Mouse (Mus musculus): ENCODE data around the gene Gpr160.
"Not testable (repeated sequence)": the region's sequence is repeated elsewhere in the genome, so short reads cannot be mapped to it uniquely, and the experiment has no call there.

The Gpr160 gene

DNA sequence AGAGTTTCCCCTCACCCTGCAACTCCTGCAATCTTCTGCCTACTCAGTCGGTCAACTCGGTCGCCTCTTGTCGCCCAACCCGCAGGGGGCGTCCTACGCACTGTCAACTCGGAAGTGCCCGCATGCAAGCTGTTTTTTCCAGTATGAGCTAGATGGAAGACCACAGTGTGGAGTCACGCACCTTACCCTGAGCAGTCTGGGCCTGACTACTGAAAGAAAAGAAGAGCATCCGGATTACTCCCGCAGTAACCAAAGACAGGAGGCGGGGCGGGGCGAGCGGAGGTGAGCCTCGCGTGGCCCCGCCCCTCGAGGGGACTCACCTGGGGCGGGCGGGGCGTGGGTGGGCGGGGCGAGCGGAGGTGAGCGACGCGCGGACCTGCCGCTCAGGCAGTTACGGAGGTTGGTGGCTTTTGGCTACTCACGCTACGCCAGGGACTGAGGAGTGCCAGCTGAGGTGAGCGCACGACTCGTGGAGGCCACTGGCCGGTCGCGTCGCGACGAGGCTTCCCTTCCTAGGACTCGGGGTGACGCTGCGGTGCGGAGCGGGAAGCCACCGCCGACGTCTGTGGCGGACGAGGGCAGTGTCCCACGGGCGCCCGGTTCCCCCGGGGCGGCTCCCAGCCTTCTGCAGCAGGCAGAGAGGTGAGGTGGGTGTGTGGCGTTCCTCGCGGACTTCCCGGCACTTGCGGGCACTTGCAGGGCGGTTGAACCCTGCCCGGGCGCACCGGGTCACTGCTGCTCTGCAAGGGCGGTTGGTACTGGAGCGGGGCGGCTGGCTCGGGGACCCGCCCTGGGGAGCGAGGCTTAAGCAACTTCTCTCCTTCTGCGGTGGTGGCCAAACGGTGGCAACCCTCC is at the start of gene Gpr160:
TSS of gene Gpr160 (plus strand) at position 347 of the 855 bp plus-strand sequence.
- DNase-seq (ENCODE audit: low read depth, low spot score) = peak; percentile 85

DNA sequence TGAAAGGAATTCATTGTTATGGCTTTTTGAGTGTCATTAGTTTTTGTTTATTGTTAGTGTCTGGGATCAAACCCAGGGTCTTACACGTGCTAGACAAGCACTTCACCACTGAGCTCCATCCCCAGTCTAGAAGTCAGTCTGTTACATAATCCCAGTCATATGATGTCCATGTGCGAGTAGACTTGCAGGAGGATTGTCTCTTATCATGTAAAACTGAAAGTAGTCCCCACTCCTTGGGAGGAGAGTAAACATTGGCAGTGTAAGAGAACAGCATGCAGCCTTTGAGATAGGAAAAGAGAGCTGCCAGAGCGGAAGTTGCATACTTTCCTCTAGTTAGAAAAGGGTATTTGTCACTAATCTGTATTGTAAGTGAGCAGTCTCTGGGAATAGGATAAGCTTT is 42.9 kb upstream of the Gpr160 start:
- DNase-seq (ENCODE audit: low read depth, low spot score) = no peak

DNA sequence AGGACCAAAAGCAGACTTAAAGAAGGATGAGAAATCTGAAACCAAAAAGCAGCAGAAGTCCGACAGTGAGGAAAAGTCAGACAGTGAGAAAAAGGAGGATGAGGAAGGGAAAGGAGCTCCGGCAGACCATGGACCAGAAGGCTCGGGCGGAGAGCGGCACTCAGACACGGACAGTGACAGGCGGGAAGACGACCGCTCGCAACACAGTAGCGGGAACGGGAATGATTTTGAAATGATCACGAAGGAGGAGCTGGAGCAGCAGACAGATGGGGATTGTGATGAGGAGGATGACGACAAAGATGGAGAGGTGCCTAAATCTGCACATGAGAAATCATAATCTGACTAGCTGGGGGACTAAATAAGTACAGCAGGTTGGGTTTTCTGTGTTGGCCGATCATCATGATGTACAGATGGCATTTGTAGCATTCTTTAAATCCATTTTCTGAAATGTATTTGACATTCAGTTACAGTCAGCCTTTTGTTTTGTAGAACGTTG is 37.1 kb upstream of the Gpr160 start:
- DNase-seq (ENCODE audit: low read depth, low spot score) = no peak

DNA sequence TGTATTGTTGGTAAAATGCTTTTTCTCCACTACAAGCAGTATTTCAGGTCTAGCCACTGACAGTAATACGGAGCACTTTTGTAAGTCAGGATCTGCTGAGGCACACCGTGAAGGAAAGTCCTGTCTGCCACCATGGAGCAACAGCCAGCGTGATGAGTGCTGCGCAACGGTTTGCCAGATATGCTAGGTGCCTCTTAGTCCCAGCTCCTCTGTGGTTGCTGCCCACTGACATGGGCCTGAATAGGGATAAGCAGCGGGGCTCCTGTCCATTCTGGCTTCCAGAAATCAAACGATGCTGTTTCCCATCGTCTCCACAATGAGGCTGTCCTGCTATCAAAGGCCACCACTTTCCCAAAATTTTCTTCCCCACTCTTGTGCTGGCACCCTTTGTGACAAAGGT is 33.6 kb upstream of the Gpr160 start:
- no peak for DNase-seq (ENCODE audit: low read depth, low spot score)

DNA sequence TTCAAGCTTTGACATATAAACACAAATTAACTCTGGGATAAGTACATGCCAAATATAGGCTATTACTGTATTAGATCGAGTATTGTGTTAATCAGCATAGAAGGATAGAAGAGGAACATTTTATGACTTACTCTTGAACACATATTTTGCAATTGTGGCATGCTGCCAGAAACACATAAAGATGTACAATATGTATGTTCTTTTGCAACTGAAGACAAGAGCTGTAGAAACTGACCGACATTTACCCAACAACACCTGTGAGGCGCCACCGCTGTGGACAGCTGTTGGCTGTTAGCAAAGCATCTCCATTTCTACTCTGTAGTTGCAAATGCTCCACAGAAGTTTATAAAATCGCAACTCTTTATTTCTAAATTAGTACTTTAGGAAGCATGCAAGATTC is 29.7 kb upstream of the Gpr160 start:
- DNase-seq (ENCODE audit: low read depth, low spot score) = no peak

DNA sequence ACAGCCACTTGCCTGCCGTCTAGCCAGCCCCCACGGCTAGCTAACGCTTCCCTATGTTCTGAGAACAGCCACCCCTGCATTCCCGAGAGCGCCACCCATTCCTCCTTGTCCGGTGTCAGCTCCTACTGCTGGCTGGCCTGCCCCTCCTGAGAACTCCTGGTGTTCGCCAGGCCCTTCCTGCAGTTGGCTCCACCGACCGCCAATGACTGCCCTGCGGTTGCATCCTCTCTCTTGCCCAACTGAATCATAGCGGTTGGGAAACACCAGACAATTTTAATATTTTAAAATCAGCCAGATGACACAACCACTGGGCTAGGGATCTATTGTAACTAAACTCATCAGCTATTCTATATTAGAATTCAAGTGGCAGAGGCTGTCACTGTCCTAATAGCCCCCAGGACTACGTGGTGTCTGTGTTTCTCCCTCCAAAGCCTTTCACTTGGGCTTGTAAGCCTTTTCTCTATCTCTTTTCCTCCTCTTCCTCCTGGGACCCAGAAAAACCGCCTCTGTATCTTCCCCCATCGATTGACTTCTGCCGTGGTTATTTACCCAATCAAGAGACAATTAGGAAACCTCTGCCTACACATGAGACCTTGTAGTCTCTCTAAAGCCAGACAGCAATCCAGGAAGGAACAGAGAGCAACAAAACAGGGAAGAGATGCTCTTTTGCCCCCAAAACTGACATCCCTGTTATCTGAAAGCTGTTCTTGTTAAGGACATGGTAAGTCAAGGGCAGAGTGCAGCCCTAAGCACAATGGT is 23.7 kb upstream of the Gpr160 start:
- DNase-seq (ENCODE audit: low read depth, low spot score) = no peak

DNA sequence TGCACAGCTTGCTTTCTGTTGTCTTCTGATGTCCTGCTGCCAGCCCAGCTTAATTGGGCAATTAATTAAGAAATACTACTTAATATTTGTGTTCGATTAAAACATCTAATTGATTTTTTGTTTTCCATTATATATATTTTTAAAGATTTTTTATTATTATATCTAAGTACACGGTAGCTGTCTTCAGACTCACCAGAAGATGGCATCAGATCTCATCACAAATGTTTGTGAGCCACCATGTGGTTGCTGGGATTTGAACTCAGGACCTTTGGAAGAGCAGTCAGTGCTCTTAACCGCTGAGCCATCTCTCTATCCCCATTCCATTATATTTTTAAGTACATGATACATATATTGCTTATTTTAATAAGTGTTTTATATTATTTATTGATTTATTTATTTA is 22.5 kb upstream of the Gpr160 start:
- DNase-seq (ENCODE audit: low read depth, low spot score) = no peak

DNA sequence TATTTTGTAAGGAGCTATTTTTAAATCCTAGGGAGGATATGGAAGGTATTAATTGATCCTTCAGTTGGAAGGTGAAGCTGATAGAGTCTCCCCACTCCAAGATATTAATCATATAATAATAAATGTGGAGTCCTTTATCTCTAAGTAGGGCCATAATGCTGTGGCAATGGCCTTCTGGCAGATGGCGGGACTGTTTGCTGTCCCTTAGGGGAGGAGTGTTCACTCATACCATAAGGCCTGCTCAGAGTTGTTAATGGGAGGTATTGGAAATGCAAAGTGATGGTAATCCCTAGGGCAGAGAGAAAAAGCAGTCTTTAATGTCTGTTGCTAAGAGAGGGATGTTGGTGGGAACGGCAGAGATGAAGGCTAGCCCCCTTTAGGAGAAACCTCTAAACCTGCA is 10.0 kb upstream of the Gpr160 start:
- no peak for DNase-seq (ENCODE audit: low read depth, low spot score)

DNA sequence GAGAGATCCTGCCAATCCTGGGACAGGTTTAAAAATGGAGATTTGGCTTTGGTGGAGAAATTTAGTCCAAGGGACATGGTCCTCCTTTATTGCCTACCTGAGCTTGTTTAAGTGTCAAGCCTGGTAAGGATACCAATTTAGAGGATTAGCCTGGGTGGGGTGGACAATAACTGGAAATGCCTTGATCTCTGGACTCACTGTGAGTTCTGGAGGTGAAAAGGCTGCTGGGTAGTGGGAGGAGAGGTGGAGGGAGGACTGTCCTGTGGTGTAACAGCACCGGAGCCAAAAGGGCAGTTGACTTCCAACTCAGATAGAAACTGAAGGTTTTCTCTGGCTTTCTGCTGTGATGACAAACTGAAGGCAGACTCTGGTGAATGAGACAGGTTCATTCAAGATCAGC is 8.3 kb upstream of the Gpr160 start:
- DNase-seq (ENCODE audit: low read depth, low spot score) = no peak

DNA sequence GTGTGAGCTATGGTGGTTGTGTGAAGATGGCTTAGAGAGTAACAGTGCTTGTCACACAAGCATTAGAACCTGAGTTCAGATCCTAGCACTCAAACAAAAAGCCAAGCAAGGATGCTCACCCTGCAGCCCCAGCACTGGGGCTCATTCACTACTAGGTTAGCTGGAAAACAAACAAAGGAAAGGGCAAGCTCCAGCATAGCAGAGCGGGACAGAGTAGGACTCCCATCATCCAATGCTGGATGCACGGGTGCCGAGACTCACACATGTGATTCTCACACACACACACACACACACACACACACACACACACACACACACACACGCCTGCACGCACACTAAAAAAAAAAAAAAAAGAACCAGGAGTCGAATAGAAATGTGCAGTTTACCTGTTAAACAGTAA is 4.3 kb upstream of the Gpr160 start:
- DNase-seq (ENCODE audit: low read depth, low spot score) = no peak

DNA sequence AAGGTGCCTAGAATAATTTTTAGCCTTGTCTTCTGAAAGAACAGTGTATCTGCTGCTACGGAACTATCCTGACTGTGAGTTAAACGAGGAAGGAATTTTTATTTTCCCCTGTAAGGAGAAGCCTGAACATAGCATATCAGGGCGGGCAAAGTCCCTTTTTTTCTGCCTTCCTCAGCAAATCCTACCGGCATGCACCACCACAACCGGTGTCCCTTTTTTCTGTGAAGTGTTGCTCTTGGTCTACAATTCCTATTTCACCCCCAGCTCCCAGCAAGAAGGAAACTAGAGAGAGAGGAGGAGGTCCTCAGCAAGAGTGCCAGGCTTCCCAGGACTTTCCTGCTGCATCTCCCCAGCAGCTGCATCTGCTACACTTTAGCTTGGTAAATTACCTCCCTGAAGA is 2.2 kb upstream of the Gpr160 start:
- no peak for DNase-seq (ENCODE audit: low read depth, low spot score)

DNA sequence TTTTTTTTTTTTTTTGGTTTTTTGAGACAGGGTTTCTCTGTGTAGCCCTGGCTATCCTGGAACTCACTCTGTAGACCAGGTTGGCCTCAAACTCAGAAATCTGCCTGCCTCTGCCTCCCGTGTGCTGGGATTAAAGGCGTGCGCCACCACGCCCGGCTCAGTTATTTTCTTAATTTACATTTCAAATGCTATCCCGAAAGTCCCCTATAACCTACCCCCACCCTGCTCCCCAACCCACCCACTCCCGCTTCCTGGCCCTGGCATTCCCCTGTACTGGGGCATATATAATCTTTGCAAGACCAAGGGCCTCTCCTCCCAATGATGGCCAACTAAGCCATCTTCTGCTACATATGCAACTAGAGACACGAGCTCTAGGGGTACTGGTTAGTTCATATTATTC is 3.8 kb downstream of the Gpr160 start:
- not testable (repeated sequence) for DNase-seq (ENCODE audit: low read depth, low spot score)

DNA sequence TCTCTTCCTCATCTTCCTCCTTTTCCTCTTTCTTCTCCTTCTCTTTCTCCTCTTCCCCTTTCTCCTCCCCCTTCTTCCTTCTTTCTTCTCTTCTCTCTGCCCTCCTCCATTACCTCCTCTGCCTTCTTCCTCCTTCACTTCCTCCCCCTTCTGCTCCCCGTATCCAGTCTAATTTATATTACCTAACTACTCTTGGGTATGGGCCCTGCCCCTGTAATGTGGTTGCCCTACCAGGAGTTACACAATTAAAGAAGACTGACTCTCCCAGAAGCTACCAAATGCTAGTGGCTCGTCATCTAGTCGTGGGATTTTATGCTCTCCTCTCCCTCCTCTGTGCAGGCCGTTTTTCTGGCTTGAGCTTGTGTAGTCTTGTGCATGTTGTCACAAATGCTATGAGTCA is 5.0 kb downstream of the Gpr160 start:
- DNase-seq (ENCODE audit: low read depth, low spot score) = no peak

DNA sequence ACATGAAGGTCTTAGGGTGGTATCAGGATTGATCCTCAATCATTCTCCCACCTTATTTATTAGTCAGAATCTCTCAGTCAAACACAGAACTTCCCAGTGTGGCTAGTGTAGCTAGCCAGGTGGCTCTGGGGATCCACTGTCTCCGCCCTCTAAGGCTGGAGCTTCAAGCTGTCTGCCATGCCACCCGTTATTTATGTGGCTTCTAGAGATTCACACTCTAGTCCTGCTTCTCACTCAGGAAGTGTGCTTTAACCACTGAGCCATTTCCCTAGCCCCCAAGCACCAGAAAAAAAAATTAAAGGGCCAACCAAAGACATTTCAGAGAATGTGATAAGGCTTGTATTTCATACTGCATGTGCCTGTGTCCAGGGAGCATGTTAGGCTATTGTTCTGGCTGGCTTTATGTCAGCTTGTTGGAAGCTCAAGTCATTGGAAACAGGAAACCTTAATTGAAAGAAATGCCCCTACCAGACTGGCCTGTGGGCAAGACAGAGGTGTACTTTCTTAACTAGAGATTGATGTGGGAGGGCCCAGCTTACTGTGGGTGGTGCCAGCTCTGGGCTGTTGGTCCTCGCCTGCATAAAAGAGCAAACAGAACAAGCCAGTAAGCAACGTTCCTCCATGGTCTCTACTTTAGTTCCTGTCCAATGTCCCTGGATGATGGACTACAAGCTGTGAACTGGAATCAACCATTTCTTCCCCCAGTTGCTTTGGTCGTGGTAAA is 8.1 kb downstream of the Gpr160 start:
- DNase-seq (ENCODE audit: low read depth, low spot score) = no peak

DNA sequence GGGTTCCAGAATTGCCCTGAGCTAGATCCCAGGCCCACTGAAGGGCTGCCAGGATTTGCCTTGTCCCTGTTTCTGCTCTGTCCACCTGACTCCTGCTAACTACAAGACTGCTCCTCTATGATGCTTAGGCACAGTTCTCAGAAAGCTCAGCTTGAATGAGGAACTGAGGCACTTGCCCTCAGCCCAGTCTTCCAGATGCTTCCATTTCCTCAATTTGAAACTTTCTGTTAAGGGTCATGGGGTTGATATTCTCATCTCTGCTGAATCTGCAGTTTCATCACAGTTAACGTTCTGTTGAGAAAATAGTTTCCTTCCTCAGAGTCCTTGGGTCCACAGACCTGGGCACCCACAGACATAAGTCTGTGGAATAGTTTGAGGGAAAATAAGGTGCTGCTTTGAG is 8.9 kb downstream of the Gpr160 start:
- no peak for DNase-seq (ENCODE audit: low read depth, low spot score)

DNA sequence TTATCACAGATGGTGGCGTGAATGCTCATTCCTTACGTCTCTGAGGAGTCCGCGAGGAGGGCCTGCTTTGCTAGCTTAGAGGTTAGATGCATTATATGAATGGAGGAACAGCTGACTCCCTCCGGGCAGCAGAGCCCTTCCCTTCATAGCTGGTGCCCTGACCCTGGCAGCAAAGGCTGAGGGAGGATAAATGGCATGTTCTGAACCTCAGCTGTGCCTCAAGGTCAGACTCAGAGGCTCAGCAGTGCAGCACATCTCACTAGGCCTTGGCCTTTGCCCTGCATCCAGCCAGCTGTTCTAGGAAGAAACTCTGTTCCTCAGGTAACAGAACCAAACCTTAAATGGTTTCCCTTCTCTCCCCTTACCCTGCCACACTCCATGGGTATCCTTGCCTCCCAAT is 12.4 kb downstream of the Gpr160 start:
- no peak for DNase-seq (ENCODE audit: low read depth, low spot score)

DNA sequence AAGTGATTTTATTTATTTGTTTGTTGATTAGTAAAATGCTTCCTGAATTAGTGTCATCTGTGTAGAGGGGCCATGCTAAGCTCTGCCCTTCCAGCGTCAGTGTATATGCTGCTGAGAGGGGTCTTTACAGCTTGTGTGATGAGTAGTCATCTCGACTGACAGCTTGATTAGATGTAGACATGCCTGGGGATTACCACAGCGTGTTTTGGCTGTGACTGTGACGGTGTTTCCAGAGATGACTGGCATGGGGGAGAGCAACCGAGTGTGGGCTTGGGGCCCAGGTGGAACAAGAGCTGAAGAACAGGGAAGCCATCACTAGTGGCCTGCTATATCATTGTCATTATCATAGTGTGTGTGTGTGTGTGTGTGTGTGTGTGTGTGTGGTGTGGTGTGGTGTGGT is 12.9 kb downstream of the Gpr160 start:
- peak; percentile 36 for DNase-seq (ENCODE audit: low read depth, low spot score)

DNA sequence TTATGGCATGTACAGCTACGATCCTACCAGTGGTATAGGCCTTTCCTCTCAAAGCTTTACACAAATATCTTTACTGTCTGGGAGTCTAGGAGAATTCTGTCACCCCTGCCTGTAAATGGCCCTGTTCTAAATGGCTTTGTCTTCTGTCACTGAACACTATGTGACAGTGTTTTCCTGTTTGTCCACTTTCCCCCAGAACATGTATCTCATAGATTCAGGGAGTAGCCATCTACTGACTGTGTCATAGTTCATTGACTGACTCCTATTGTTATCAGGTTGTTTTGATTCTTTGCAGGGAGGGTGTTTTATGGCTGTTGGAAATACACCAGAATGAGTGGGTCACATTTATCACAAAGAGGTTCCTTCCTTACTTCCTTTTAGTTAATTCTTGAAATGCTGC is 14.2 kb downstream of the Gpr160 start:
- no peak for DNase-seq (ENCODE audit: low read depth, low spot score)

DNA sequence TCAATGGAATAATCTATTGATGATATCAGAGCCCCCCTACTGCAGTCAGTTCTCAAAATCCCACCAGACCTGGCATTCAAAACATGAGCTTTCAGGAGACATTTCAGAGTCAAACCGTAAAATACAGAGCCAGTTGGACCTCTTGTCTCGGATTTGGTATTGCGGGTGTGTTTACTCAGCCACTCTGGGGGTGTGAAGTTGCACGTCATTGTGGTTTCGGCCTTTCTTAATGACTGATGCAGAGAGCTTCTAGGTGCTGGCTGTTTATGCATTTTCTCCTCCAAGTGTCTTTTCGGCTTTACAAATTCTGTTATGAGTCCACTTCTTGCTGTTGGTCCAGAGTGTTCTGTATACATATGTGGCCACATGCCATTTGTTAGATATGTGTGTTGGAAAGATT is 21.0 kb downstream of the Gpr160 start:
- DNase-seq (ENCODE audit: low read depth, low spot score) = no peak

DNA sequence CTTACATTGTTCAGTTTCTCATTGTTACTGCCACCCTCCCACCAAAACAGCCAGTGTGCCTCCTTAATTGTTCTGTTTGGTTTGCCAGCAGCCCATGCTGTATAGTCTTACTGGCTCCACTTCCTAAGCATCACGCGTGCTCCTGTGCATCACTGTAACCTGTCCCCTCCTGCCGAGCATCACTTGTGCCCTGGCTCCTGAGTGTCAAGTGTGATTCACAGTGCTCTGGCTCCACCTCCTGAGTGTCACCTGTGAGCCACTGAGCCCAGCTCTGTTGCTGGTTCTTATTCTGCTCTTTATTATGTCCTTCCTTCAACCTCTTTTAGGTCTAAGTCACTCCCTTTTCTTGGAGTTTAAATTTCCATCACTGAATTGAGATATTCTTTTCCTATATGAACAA is 31.7 kb downstream of the Gpr160 start:
- DNase-seq (ENCODE audit: low read depth, low spot score) = no peak

DNA sequence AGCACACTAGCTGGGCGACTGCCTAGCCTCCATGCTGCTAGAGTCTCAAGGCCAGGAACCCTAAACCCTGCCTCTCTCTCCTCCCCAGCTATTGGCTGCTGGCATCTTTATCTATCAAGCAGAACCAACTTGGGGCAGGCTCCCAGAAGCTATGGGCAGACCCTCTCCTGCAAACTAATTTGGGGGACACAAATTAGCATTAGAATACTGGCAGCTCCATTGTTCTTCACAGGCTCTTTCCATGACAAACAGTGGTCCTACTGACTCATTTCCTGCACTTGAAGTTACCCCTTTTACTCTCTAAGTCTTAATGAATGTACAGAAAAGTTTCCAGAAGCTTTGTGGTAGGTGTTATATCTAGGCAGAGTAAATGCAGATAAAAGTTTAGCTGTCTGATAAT is 33.3 kb downstream of the Gpr160 start:
- no peak for DNase-seq (ENCODE audit: low read depth, low spot score)

DNA sequence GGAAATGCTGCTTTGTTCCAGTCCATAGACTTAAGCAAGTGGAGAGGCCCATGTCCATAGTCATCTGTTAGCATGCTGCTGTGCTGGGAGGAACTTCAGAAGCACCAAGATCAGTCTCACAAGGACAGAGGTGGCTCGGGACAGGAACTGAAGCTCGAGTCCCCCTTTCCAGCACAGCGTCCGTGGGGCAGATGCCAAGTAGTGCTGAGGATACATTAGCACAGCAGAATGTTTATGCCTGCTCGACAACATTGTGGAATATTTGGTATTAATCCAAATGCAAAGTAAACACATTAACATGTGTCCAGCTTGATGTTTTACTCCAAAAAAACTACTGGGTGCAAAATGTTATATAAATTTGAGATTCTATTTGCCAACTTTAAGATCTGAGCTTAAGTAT is 41.0 kb downstream of the Gpr160 start:
- DNase-seq (ENCODE audit: low read depth, low spot score) = no peak

All from CD4-positive, CD25-positive, alpha-beta regulatory T cell, adult 2 months (primary cell).